ENCODE assay signal across 8 mouse cellular contexts in the genomic region with DNA sequence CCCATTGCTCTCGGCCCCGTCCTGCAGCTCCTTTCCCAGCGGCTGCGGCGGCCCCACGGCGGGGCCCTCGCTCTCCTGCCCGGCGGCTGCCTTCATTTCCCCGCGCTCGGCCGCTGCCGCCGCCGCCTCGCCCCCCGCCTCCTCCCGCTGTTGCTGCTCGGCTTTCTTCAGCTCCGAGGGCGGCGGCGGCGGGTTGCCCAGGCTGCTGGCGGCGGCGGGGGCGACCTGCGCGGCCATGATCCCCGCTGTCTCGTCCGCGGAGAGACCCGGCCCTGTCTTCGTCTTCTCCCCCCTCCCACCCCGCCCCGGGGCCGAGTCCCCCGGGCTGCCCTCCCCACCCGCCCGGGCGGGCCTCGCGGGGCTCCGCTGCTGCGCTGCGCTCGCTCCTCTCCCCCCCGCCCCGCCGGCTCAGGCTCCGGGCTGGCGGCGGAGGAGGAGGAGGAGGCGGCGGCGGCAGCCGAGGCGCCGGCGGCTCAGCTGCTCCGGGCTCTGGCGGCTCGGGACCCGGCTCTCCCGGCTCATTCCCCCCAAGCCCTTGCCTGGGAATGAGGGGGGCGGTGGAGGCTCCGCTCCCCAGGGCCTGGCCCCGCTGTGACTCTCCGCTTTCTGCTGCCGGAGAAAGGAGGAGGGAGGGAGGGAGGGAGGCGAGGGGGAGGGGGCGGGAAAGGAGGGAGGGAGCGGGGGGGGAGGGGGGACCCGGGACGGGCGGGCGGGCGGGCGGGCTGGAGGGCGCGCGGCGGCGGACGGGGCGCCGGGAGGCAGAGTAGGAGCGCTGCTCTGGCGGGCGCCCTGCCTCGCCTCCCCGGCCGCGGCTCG. TPM values are rescaled to one million over a fixed set of nuclear protein-coding genes. Genes with fewer than 3 reads are reported as not detected.
A peak's percentile ranks its signal among the peaks of the same experiment; 100 is the strongest.
DNase-seq lines count a peak whose midpoint lies in the region; ATAC-seq lines count a peak whose summit lies in the region.

No protein-coding gene starts in this region.

- H3K4me3 ChIP-seq in hindbrain, embryonic 15.5 days: peak overlapping the region; percentile 97
- peak overlapping the region; percentile 100 for H3K4me3 ChIP-seq in midbrain, embryonic 11.5 days (ENCODE audit: low read depth, low read length)

- WGBS in hindbrain, embryonic 15.5 days: 0% methylated on average over 32 of the region's 99 CpGs
- under 1% methylated on average over 37 of the region's 99 CpGs for WGBS in midbrain, embryonic 11.5 days

- peak overlapping the region; percentile 99 for H3K4me2 ChIP-seq in hindbrain, embryonic 15.5 days
- peak overlapping the region; percentile 97 for H3K4me2 ChIP-seq in midbrain, embryonic 11.5 days

- H3K9me3 ChIP-seq in hindbrain, embryonic 15.5 days: no peaks in the 10 kb centered on the region
- no peaks in the 10 kb centered on the region for H3K9me3 ChIP-seq in midbrain, embryonic 11.5 days (ENCODE audit: control insufficient read depth, low read length)

- H3K9ac ChIP-seq in hindbrain, embryonic 15.5 days: peak overlapping the region; percentile 100
- H3K9ac ChIP-seq in midbrain, embryonic 11.5 days (ENCODE audit: low read length): peak overlapping the region; percentile 100

- no peaks in the 10 kb centered on the region for H3K36me3 ChIP-seq in hindbrain, embryonic 15.5 days
- no peaks in the 10 kb centered on the region for H3K36me3 ChIP-seq in midbrain, embryonic 11.5 days (ENCODE audit: control insufficient read depth, insufficient read depth, low read length)

- H3K27ac ChIP-seq in hindbrain, embryonic 15.5 days (replicated peaks): peak overlapping the region; percentile 100
- H3K27ac ChIP-seq in midbrain, embryonic 11.5 days (ENCODE audit: low read depth, low read length): peak overlapping the region; percentile 100

- H3K27me3 ChIP-seq in hindbrain, embryonic 15.5 days: no peaks in the 10 kb centered on the region
- H3K27me3 ChIP-seq in midbrain, embryonic 11.5 days (ENCODE audit: control insufficient read depth, insufficient read depth, low read length): no peaks in the 10 kb centered on the region

- intact Hi-C loops in left cerebral cortex, postnatal 10 days (cut with DNase I): loop anchor here (2.0 to 5.0 kb wide), 2 partner anchors 66 to 81 kb away; a partner anchor contains a TSS

- H3K4me1 ChIP-seq in hindbrain, embryonic 15.5 days (replicated peaks): peaks cover 43% of the 10 kb centered on the region
- H3K4me1 ChIP-seq in midbrain, embryonic 11.5 days (ENCODE audit: control insufficient read depth, insufficient read depth, low read length): peaks cover 38% of the 10 kb centered on the region

- peak; percentile 75 for DNase-seq in NIH3T3 (ENCODE audit: low read depth)
- peak; percentile 68 for DNase-seq in cerebellum, adult 8-10 months
- DNase-seq in frontal cortex, postnatal 36 days (ENCODE audit: low spot score in 2 of 2): peak; percentile 46 to 61
- DNase-seq in left cerebral cortex, postnatal 10 days (ENCODE audit: extremely low spot score in 1 of 2, low spot score in 2 of 2): peak; percentile 61 to 86
- peak; percentile 95 for DNase-seq in midbrain, embryonic 11.5 days (ENCODE audit: low spot score, missing footprints)
- DNase-seq in spleen, adult 18-20 months: peak; percentile 63

- ATAC-seq in hindbrain, embryonic 15.5 days (ENCODE audit: low FRiP score, low read depth): peak; percentile 51
- ATAC-seq in midbrain, embryonic 11.5 days (ENCODE audit: low FRiP score): peak; percentile 67
- no peak for ATAC-seq in CD4-positive, CD25-positive, alpha-beta regulatory T cell, adult 4 months

RNA-seq across cellular contexts. Expression of a gene that starts 3.0 kb away (rescaled TPM):
- polyA plus RNA-seq in hindbrain, embryonic 15.5 days (2015; fragmentation: Nextera tagmentation; extraction: Ambion mirVana): 30.0 and 31.2 TPM in 2 replicates
- total RNA-seq in left cerebral cortex, postnatal 10 days (2021): 10 to 100 TPM; 76.0 to 76.8 TPM
- 39.1 and 39.2 TPM in 2 replicates for polyA plus RNA-seq in midbrain, embryonic 11.5 days (2014; fragmentation: Nextera tagmentation; extraction: Ambion mirVana)
- 10 to 100 TPM; 74.4 to 76.7 TPM for polyA plus RNA-seq in CD4-positive, CD25-positive, alpha-beta regulatory T cell, adult 4 months (2017; shearing (Covaris generic))
